Mouse (Mus musculus) liver, postnatal 0 days (tissue): ENCODE results near the gene Hpca.

ENCODE experiments used
- CTCF ChIP-seq: sonication (generic); IDR thresholded peaks from 2 replicates; pipeline ENCODE4 v1.5.1; 2016; ENCODE audit warnings: antibody characterized with exemption, low read depth
- EP300 ChIP-seq: IDR thresholded peaks from 2 replicates; pipeline ENCODE4 v1.6.1; 2016; ENCODE audit warnings: antibody characterized with exemption, low read depth, mild to moderate bottlenecking

- TF ChIP-seq EP300 (no peak), CTCF (no peak)
Observed at GRCm38 (mm10) chr4:129121569-129122086, at the start of gene Hpca.
